Mouse (Mus musculus) heart, adult 2 months (tissue): Measurements from ENCODE around the gene Zwilch. TPM values are rescaled to one million over a fixed set of nuclear protein-coding genes. Genes with fewer than 3 reads are reported as not detected.
"Not testable (repeated sequence)": the region's sequence is repeated elsewhere in the genome, so short reads cannot be mapped to it uniquely, and the experiment has no call there.

Experiments used
- DNase-seq, 2 experiments: peaks; one replicate each; pipeline ENCODE4 v3.0.0; 2021
- H3K27ac ChIP-seq: fragments of 200-600 bp; 2 replicates; pipeline ENCODE4 v1.8.1; 2022
- H3K27me3 ChIP-seq: fragments of 200-500 bp; 2 replicates; pipeline ENCODE4 v1.6.1; 2012; ENCODE audit warnings: mild to moderate bottlenecking, low read length, inconsistent platforms, mixed read lengths; ENCODE audit not compliant: control insufficient read depth, insufficient read depth
- H3K36me3 ChIP-seq: fragments of 200-500 bp; 2 replicates; pipeline ENCODE4 v1.6.1; 2012; ENCODE audit warnings: low read length, inconsistent platforms; ENCODE audit not compliant: control insufficient read depth, insufficient read depth
- H3K4me1 ChIP-seq: fragments of 200-500 bp; 2 replicates; pipeline ENCODE4 v1.6.1; 2011; ENCODE audit warnings: low read length; ENCODE audit not compliant: control insufficient read depth, insufficient read depth
- H3K4me3 ChIP-seq: fragments of 200-600 bp; 2 replicates; pipeline ENCODE4 v1.8.1; 2022
- H3K79me2 ChIP-seq: fragments of 200-500 bp; replicated peaks from 2 replicates; pipeline ENCODE4 v1.6.1; 2012; ENCODE audit warnings: mild to moderate bottlenecking, inconsistent platforms, low read length, moderate library complexity, mixed read lengths; ENCODE audit not compliant: control insufficient read depth, insufficient read depth
- H3K9ac ChIP-seq: fragments of 200-500 bp; 2 replicates; pipeline ENCODE4 v1.6.1; 2012; ENCODE audit warnings: low read depth, mild to moderate bottlenecking, control low read depth, inconsistent platforms, low read length, mixed read lengths
- CTCF ChIP-seq: fragments of 200-600 bp; IDR thresholded peaks from 2 replicates; pipeline ENCODE4 v1.8.1; 2022; ENCODE audit warnings: antibody characterized with exemption, mild to moderate bottlenecking, moderate library complexity
- EP300 ChIP-seq: fragments of 200-500 bp; IDR thresholded peaks from 2 replicates; pipeline ENCODE4 v1.6.1; 2011; ENCODE audit warnings: low read depth, low read length, control low read depth; ENCODE audit not compliant: insufficient read depth
- POLR2A ChIP-seq: fragments of 200-500 bp; IDR thresholded peaks from 2 replicates; pipeline ENCODE4 v1.6.1; 2011; ENCODE audit warnings: mild to moderate bottlenecking, low read depth, low read length, control low read depth; ENCODE audit not compliant: insufficient read depth
- WGBS: fragments of 180-500 bp; shearing (Covaris S2); methylation state at CpG from one replicate; pipeline ENCODE4 v1.1.7; 2018; 5-methylcytosine and 5-hydroxymethylcytosine counted together
- intact Hi-C: fragments of 180-260 bp; cut with DNase I; formaldehyde crosslinking; loops from one replicate; pipeline ENCODE4 v1.15.1; 2025
- polyA plus RNA-seq: library from polyadenylated mRNA; depleted of rRNA; stranded (reverse); fragments of >200 nt; gene quantifications from 2 replicates; pipeline ENCODE4 v1.2.3, GENCODE M21; 2012
- total RNA-seq, 2 experiments: library from RNA; stranded (reverse); gene quantifications; 2 replicates each; pipeline ENCODE4 v1.2.3; 2021

The Zwilch gene
- total and polyA plus RNA-seq, 3 experiments: 0.18 to 0.96 (median 0.50) TPM

DNA sequence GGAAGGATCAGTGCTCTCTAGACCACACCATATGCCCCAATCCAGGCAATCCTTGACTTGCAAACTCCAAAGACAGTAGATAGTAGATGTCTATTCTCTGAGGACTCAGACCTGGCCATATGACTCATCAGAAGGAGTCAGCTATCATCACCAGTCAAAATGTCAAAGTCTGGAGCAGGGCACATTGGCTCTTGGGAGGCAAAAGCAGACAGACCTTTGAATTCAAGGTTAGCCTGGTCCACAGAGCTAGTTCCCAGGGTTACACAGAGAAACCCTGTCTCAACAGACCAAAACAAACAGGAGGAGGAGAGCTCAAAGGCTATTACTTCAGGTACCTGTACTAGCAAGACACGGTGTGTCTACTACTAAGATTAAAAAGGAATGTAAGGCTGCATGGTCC is 21.0 kb upstream of the Zwilch start:
- no peak for DNase-seq
- no peak overlapping the region for H3K4me3 ChIP-seq
- H3K9ac ChIP-seq: no peak overlapping the region
- 94% methylated on average over 1 of the region's 1 CpGs for whole genome bisulfite sequencing
- H3K27me3 ChIP-seq: no peaks in the 10 kb centered on the region
- intact Hi-C loops: no loop called here
- H3K27ac ChIP-seq: no peak overlapping the region
- no peaks in the 10 kb centered on the region for H3K4me1 ChIP-seq
- H3K79me2 ChIP-seq: no peaks in the 10 kb centered on the region
- no peaks in the 10 kb centered on the region for H3K36me3 ChIP-seq
- TF ChIP-seq POLR2A (no peak), CTCF (no peak)

DNA sequence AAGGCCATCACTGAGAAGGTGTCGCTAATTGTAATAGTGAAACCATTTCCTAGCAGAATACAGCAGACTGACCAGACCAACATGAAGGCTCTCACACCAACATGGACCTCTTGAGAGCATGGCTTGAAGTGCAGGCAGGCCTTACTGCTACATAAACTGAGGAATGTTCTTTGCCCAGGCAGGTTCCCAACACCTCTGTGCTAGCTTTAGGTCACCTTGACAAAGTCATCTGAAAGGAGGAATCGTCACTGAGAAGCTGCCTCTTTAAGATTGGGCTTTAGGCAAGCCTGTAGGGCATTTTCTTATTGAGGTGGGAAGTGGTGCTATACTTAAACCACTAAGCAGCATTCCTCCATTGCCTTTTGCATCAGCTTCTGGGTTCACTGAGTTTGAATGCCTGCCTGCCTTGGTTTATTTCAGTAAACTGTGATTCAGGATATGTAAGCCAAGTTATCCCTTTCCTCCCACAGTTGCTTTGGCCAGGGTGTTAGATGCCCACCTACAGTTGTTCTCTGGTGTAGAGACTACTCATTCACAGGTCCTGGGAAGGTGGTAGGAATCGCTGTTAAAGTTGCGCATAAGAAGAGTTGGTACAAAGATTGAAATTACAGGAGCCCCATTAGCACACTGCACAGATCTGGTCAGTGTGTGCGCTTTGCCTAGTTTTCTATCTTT is 11.4 kb upstream of the Zwilch start:
- no peaks in the 10 kb centered on the region for H3K79me2 ChIP-seq
- intact Hi-C loops: loop anchor here (5.0 kb wide), 1 partner anchor 158 kb away; the partner anchor contains the start of gene Dis3l
- H3K4me1 ChIP-seq: peaks cover 3% of the 10 kb centered on the region
- WGBS: 92% methylated on average over 5 of the region's 5 CpGs
- no peak for DNase-seq
- no peaks in the 10 kb centered on the region for H3K27me3 ChIP-seq
- no peak overlapping the region for H3K9ac ChIP-seq
- H3K4me3 ChIP-seq: no peak overlapping the region
- H3K27ac ChIP-seq: no peak overlapping the region
- peaks cover 4% of the 10 kb centered on the region for H3K36me3 ChIP-seq
- TF ChIP-seq POLR2A (no peak), CTCF (no peak), EP300 (no peak)

- H3K27me3 ChIP-seq, H3K4me1 ChIP-seq, H3K4me3 ChIP-seq, DNase-seq, H3K9ac ChIP-seq, H3K79me2 ChIP-seq, H3K36me3 ChIP-seq, H3K27ac ChIP-seq: not testable (repeated sequence)
- intact Hi-C loops: loop anchor here (5.0 kb wide), 1 partner anchor 159 kb away; the partner anchor contains the start of gene Dis3l
- WGBS: 86% methylated on average over 5 of the region's 5 CpGs
These were observed 10.4 kb upstream of the Zwilch start for GRCm38 (mm10) chr9:64183295-64183694.

- intact Hi-C loops: loop anchor here (1.0 kb wide), 1 partner anchor 74 kb away; the partner anchor contains the start of gene Map2k1
- peak; percentile 89 for TF ChIP-seq POLR2A
- TF ChIP-seq CTCF: peak; percentile 68
- TF ChIP-seq EP300: peak; percentile 63; the same call in 1 of the 2 replicates
- Histone ChIP-seq H3K36me3 (peaks cover 17% of the 10 kb centered on the region), H3K27ac (peak within 1 kb of the TSS; percentile 85), H3K79me2 (no peaks in the 10 kb centered on the region; the same call in 1 of the 2 replicates), H3K4me3 (peak within 1 kb of the TSS; percentile 84), H3K4me1 (peaks cover 4% of the 10 kb centered on the region), H3K27me3 (no peaks in the 10 kb centered on the region), H3K9ac (peak within 1 kb of the TSS; percentile 91)
- WGBS: 1% methylated on average over 35 of the region's 35 CpGs
- peak; percentile 91 to 93 for DNase-seq
These were observed 6.2 kb upstream of the Zwilch start, which contains the start of gene Snapc5 for GRCm38 (mm10) chr9:64178974-64179646. Snapc5 (plus strand) TSS chr9:64179274.

DNA sequence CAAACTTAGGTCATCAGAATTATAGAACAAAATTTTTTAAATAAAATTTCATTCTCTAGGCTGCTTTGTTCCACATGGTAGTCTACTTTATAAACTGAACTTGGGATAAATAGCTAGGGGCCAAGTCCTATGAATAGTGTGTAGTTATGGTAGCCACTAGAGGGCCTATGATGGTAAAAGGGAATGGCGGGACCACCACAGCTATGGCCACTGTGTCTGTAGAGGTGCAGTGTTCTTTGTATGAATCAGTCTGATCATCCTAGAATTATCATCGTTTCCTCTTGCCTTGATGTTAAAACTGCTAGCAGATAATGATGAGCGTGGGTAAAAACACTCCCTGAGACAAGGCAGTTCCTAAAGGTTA is 5.7 kb upstream of the Zwilch start:
- TF ChIP-seq CTCF (peak; percentile 51), EP300 (no peak)

DNA sequence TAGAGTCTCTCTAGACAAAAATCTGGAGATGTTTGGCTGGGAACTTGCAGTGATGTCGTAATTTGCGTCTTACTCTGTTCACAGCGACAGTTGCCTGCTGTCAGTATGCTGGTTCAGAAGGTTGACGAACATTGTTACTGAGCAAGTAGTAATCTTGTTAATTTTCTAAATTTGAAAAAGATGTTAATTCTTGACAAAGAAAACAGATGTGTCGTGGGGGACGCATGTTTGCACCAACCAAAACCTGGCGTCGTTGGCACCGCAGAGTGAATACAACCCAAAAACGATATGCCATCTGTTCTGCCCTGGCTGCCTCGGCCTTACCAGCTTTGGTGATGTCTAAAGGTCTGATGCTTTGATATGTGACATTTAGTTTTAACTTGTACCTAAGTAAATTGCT is 2.5 kb upstream of the Zwilch start:
- TF ChIP-seq CTCF (no peak), POLR2A (no peak), EP300 (no peak)
- H3K4me3 ChIP-seq: no peak overlapping the region
- no peaks in the 10 kb centered on the region for H3K27me3 ChIP-seq
- peaks cover 17% of the 10 kb centered on the region for H3K36me3 ChIP-seq
- no peaks in the 10 kb centered on the region; the same call in 1 of the 2 replicates for H3K79me2 ChIP-seq
- H3K4me1 ChIP-seq: peaks cover 6% of the 10 kb centered on the region
- WGBS: 84% methylated on average over 11 of the region's 11 CpGs
- intact Hi-C loops: no loop called here
- no peak overlapping the region for H3K27ac ChIP-seq
- H3K9ac ChIP-seq: no peak overlapping the region
- no peak for DNase-seq

More for the DNA sequence above, 5.7 kb upstream of the Zwilch start:
- H3K4me3 ChIP-seq: peak overlapping the region; percentile 84
- H3K79me2 ChIP-seq: no peaks in the 10 kb centered on the region; the same call in 1 of the 2 replicates
- intact Hi-C loops: no loop called here
- H3K27ac ChIP-seq: peak overlapping the region; percentile 85
- H3K9ac ChIP-seq: peak overlapping the region; percentile 59
- WGBS: 30% methylated on average over 3 of the region's 3 CpGs
- peaks cover 4% of the 10 kb centered on the region for H3K4me1 ChIP-seq
- no peak for DNase-seq
- no peaks in the 10 kb centered on the region for H3K27me3 ChIP-seq
- H3K36me3 ChIP-seq: peaks cover 17% of the 10 kb centered on the region
